Mouse (Mus musculus) liver (tissue): ENCODE measurements around the gene Reln.

ENCODE experiments used
- DNase-seq: peaks from one replicate; pipeline ENCODE4 v3.0.0-alpha.2; 2020; ENCODE audit warnings: mixed read lengths

Gene Reln

GRCm38 (mm10) chr5:22344556-22344975 is at the start of gene Reln:
Reln (minus strand) TSS chr5:22344702.
- DNase-seq = peak; percentile 91

GRCm38 (mm10) chr5:22388502-22388901 is 44.0 kb upstream of the Reln start:
- DNase-seq = no peak

- DNase-seq = no peak
Observed at GRCm38 (mm10) chr5:22360510-22360909, 16.0 kb upstream of the Reln start.

DNA sequence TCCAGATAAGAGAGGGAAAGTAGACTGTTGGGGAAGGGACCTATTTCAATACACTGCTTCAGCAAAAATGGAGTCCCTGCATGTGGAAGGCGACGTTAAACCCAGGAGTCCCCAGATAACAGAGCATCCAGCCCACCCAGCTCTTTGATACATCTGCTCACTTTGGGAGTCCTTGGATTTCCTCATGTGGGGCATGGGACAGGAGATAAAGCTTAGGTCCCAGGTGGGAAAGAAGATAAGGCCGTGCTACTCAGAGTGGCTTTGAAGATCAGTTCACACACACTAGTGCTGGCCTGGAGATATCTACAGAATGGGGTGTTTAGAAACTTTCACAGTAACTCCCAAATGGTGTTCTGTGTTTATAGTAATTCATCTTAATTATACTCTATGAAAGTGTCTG is 3.9 kb upstream of the Reln start:
- DNase-seq = peak; percentile 88

GRCm38 (mm10) chr5:22347732-22348131 is 3.2 kb upstream of the Reln start:
- peak; percentile 59 for DNase-seq

- DNase-seq = peak; percentile 70
Observed at GRCm38 (mm10) chr5:22345894-22346635, 1.6 kb upstream of the Reln start.

- DNase-seq = peak; percentile 86
Observed at GRCm38 (mm10) chr5:22344976-22345651, 612 bp upstream of the Reln start.

GRCm38 (mm10) chr5:22343843-22344555 is 503 bp downstream of the Reln start:
- no peak for DNase-seq

DNA sequence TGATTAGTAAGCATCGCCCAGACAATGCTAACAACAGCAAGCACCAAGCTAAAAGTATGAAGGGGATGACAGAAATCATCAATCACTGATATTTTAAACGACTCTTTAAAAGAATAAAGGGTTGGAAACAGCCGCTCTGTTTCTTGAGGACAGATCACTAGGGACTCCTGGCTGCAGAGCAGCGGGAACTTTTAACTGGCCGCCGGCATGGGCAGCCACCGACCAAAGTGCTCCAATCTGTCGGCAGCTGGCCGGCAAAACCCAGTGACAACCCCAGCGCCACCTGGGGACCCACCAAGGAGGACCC is 1.0 kb downstream of the Reln start:
- DNase-seq = peak; percentile 44

GRCm38 (mm10) chr5:22342461-22342860 is 2.0 kb downstream of the Reln start:
- DNase-seq = no peak

DNA sequence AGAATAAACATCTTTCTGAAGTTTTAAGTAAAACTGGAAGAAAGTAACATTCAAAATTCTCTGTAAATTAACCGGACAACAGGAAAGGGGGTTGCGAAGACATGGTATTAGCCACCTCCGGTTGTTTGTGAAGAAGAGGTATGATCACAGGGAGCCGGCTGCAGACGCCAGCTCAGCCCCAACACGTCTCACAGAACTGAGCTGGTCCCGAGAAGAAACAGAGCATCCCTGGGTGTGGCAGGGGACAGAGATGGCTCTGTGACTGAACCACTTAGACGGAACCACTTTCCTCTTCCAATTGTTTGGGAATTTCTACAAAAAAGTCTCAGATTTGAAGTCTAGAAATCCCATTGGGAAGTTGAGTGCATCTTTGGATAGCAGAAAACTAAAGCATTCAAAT is 3.5 kb downstream of the Reln start:
- DNase-seq = no peak

GRCm38 (mm10) chr5:22335408-22335807 is 9.1 kb downstream of the Reln start:
- no peak for DNase-seq

DNA sequence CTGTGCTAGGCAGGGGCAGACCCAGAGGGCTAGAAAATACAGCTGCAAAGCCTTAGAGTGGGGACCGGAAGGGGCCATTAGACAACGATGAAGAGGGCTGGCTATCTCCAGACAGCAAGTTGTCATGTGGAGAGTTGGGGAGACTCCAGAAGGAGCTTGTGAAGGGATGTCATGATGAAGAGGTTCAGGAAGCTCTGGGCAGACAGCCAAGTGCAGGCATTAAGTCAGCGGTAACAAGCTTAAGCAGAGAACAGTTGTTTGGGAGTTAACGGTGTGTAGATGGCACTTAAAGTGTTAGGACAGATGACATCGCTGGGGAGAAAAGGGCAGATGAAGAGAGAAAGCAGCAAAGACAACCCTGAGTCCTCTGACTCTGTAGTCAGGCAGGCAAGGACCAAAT is 13.7 kb downstream of the Reln start:
- no peak for DNase-seq

DNA sequence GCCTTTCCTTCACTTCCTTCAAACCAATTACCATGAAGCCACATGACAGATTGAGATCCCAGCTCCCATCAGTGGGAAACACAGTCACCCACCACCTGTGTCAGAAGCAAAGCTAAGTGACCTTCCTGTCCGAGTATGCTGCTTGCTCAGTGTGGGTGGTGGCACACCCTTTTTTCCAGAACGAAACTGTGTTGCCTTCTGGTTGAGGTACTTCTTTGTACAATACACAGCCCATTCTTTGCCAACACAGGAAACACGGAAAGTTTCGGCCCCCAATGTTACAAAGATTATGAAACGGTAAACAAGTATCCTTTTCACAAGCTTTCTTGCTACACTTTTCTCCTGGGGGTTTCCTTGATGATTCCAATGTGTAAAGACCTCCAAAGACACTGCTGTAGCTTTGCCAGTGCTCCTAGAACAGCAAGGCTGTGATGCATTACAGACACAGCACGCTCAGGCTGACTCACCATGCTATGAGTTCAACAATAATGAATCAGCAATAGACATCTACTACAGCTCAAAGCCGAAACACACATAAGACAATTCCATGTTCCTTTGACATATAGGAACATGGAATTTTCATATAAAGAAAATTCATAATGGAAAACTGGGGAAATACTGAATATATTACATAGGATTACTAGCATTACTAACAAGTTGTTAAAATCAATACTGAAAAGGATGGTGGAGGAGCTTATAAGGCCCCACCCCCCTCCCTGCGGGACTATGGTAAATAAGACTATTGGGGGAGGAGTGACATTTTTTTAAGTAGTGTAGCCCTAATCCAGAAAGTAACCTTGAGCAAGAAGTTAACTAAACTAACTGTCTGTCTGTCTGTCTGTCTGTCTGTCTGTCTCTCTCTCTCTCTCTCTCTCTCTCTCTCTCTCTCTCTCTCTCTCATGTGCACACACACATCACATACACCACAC is 15.8 kb downstream of the Reln start:
- no peak for DNase-seq

- peak; percentile 77 for DNase-seq
Observed at GRCm38 (mm10) chr5:22327170-22327569, 17.3 kb downstream of the Reln start.

DNA sequence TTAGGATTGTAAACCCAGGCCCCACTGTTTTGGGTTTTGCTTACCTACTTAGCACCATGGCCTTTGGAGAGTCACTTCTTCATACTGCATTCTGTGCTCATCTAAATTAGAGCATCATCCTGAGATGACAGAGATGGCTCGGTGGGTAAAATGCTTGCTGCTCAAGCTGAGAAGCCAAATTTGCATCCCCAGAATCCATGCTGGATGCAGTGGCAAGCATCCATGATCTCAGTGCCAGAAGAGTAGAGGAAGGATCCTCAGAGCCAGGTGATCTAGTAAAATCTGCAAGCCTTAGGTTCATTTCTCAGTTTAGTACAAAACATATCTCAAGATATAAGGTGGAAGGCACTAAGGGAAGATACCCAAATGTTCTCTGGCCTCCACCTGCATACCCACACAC is 20.7 kb downstream of the Reln start:
- DNase-seq = no peak

- DNase-seq = no peak
Observed at GRCm38 (mm10) chr5:22317807-22318206, 26.7 kb downstream of the Reln start.

DNA sequence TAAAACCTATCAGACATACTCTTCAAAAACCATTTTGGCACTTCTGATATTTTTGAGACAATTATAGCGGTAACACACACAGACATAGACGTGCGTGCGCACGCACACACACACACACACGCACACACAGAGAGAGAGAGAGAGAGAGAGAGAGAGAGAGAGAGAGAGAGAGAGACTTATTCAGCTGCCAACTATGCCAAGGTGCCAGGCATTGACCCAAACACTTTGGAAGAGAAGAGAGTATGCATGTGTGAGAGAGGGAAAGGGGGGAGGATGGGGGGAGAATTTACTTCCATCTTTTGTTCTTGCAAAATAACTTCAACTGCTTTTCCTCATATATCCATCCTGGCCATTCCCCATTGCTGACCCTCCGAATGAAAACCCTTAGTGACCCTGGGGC is 28.0 kb downstream of the Reln start:
- no peak for DNase-seq

DNA sequence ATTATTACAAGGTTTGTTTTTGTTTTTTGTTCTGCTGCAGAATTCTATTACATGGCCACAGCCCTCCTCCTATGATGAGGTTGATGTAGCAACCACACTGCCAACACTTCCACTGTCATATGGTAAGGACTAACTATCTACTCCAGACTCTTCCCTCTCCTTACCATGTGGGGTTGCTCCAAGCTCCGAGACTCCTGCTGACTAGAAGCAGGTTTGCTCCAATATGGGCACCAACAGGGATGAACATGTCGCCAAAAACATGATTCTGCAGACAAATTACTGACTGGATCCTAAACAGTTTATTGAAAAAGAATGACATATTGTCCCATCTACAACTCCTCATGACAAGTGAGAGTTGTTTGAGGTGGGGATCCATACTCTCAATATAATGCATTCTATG is 28.5 kb downstream of the Reln start:
- DNase-seq = no peak

DNA sequence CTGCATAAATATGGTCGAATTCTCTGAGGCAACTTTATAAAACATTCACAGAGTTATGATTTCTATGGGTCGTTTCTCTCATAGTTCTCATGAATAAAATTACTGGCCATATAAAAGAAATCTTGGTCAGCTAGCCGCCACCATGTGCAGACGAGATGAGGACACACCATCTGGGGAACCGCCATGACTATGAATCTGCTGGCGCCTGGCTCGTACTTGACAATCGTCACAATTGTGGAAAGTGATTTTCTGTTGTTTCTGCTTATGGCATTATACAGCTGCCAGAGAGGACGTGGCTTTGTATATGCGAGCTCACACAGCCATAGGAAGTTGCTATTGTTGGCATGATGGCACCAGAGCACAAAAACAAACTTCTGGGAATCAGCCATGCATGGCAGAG is 31.5 kb downstream of the Reln start:
- no peak for DNase-seq

GRCm38 (mm10) chr5:22311046-22311445 is 33.5 kb downstream of the Reln start:
- no peak for DNase-seq

GRCm38 (mm10) chr5:22309001-22309400 is 35.5 kb downstream of the Reln start:
- DNase-seq = no peak

DNA sequence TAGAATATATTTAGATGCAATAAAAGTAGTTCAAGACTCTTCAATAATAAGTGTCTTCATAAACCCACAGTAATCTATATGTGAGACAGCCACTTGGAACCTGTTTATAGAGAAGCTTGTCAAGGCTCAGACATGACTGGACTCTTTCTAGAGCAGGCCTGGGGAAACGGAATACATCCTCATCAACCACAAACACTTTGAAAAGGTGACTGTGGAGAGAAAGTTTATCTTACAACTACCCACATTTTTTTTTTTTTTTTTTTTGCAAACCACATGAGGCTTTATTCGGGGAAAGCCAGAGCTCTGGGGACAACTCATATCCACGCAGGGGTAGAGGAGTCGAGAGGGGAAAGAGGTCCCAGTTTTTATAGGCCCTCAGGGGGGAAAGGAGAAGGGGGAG is 36.6 kb downstream of the Reln start:
- no peak for DNase-seq
